Mouse (Mus musculus): ENCODE measurements around the gene Gm11096. TPM values are rescaled to one million over a fixed set of nuclear protein-coding genes. Genes with fewer than 3 reads are reported as not detected.

Gm11096 gene
- polyA plus RNA-seq, 1 experiment: not detected

GRCm38 (mm10) chr17:81477420-81477819, 35.9 kb downstream of the Gm11096 start:
- Histone ChIP-seq H3K27ac (ENCODE audit: insufficient read depth, low read length) (no peak overlapping the region), H3K4me3 (ENCODE audit: insufficient read depth, low read length) (no peak overlapping the region), H3K4me1 (ENCODE audit: control insufficient read depth, insufficient read depth, low read length) (no peaks in the 10 kb centered on the region)
- TF ChIP-seq POLR2A (IDR thresholded peaks at IDR 0.05; ENCODE audit: low read depth, low read length) (no peak), CTCF (IDR thresholded peaks at IDR 0.05; ENCODE audit: borderline replicate concordance, insufficient read depth, low read length) (no peak)

- TF ChIP-seq POLR2A (IDR thresholded peaks at IDR 0.05; ENCODE audit: low read depth, low read length): no peak
- no peak for TF ChIP-seq CTCF (IDR thresholded peaks at IDR 0.05; ENCODE audit: borderline replicate concordance, insufficient read depth, low read length)
- H3K4me1 ChIP-seq (ENCODE audit: control insufficient read depth, insufficient read depth, low read length): no peaks in the 10 kb centered on the region
- H3K4me3 ChIP-seq (ENCODE audit: insufficient read depth, low read length): no peak overlapping the region
- H3K27ac ChIP-seq (ENCODE audit: insufficient read depth, low read length): no peak overlapping the region
Measured at GRCm38 (mm10) chr17:81479807-81480206, 38.2 kb downstream of the Gm11096 start.

GRCm38 (mm10) chr17:81480351-81481161, 39.0 kb downstream of the Gm11096 start:
- H3K4me3 ChIP-seq (ENCODE audit: insufficient read depth, low read length): no peak overlapping the region
- no peak overlapping the region for H3K27ac ChIP-seq (ENCODE audit: insufficient read depth, low read length)
- TF ChIP-seq CTCF (IDR thresholded peaks at IDR 0.05; ENCODE audit: borderline replicate concordance, insufficient read depth, low read length) (no peak), POLR2A (IDR thresholded peaks at IDR 0.05; ENCODE audit: low read depth, low read length) (no peak)
- no peaks in the 10 kb centered on the region for H3K4me1 ChIP-seq (ENCODE audit: control insufficient read depth, insufficient read depth, low read length)

GRCm38 (mm10) chr17:81481843-81482490, 40.4 kb downstream of the Gm11096 start:
- H3K4me1 ChIP-seq (ENCODE audit: control insufficient read depth, insufficient read depth, low read length): no peaks in the 10 kb centered on the region
- H3K27ac ChIP-seq (ENCODE audit: insufficient read depth, low read length): no peak overlapping the region
- no peak overlapping the region for H3K4me3 ChIP-seq (ENCODE audit: insufficient read depth, low read length)
- TF ChIP-seq CTCF (IDR thresholded peaks at IDR 0.05; ENCODE audit: borderline replicate concordance, insufficient read depth, low read length) (no peak), POLR2A (IDR thresholded peaks at IDR 0.05; ENCODE audit: low read depth, low read length) (no peak)

GRCm38 (mm10) chr17:81486388-81486787, 44.8 kb downstream of the Gm11096 start:
- H3K4me3 ChIP-seq (ENCODE audit: insufficient read depth, low read length): no peak overlapping the region
- H3K4me1 ChIP-seq (ENCODE audit: control insufficient read depth, insufficient read depth, low read length): no peaks in the 10 kb centered on the region
- no peak overlapping the region for H3K27ac ChIP-seq (ENCODE audit: insufficient read depth, low read length)
- no peak for TF ChIP-seq CTCF (IDR thresholded peaks at IDR 0.05; ENCODE audit: borderline replicate concordance, insufficient read depth, low read length)
- TF ChIP-seq POLR2A (IDR thresholded peaks at IDR 0.05; ENCODE audit: low read depth, low read length): no peak
